Mouse (Mus musculus): ENCODE results near the gene Gm20683. TPM values are rescaled to one million over a fixed set of nuclear protein-coding genes. Genes with fewer than 3 reads are reported as not detected.

Gene Gm20683
- 1.3 and 2.9 TPM in 2 replicates for polyA plus RNA-seq (2015; fragmentation: Nextera tagmentation; extraction: Ambion mirVana)

DNA sequence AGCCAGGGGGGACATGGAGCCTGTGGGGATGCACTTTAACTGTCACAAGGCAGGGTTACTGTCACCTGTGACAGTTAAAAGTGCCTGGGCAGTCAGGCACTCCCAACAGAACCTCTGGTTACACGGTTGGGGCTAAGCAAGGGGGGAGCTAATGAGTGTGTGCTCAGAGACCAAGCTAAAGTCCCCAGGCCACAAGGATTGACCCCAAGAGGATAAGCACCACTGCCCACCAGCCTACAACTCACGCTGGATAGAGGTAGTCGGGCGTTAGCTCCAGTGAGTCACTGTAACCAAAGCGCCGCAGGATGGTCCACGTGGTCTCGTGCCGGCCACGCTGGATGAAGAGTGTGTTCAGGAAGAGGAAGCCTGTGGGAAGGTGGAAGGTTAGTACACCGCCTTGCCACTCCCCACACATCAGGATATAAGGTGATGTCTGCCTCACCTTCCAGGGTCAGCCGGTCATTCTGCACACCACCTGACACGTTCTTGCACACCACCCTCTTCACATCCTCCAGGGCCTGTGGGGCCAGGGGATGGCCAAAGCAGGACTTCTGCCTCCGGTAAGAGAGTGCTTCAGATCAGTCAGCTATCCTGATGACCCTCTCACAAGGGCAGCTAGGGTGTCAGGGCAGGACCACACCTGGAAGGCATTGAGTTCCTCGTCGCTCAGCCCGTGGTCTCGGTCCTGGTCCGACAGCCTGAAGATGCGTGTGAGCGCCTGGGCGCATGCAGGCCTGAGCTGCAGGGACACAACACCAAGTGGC is at the start of gene Gm20683:
Gene Gm20683, minus strand, starts transcription at position 647 of the 764 bp plus-strand sequence.
- 93% methylated on average over 22 of the region's 22 CpGs for WGBS
- Histone ChIP-seq H3K4me1 (peaks cover 30% of the 10 kb centered on the region), H3K9ac (no peak within 1 kb of the TSS), H3K36me3 (peaks cover 61% of the 10 kb centered on the region), H3K27ac (no peak within 1 kb of the TSS), H3K9me3 (no peaks in the 10 kb centered on the region), H3K27me3 (no peaks in the 10 kb centered on the region), H3K4me3 (no peak within 1 kb of the TSS), H3K4me2 (no peak within 1 kb of the TSS)
- ATAC-seq (ENCODE audit: insufficient number of reproducible peaks, insufficient read depth, low FRiP score, low TSS enrichment, low read depth): no peak

- Histone ChIP-seq H3K4me1 (no peaks in the 10 kb centered on the region), H3K36me3 (peaks cover 64% of the 10 kb centered on the region), H3K4me2 (no peak overlapping the region), H3K27me3 (no peaks in the 10 kb centered on the region), H3K9ac (no peak overlapping the region), H3K4me3 (no peak overlapping the region), H3K9me3 (no peaks in the 10 kb centered on the region), H3K27ac (no peak overlapping the region)
- no peak for ATAC-seq (ENCODE audit: insufficient number of reproducible peaks, insufficient read depth, low FRiP score, low TSS enrichment, low read depth)
- 85% methylated on average over 3 of the region's 3 CpGs for WGBS
Observed at GRCm38 (mm10) chr17:25888837-25889236, 47.3 kb upstream of the Gm20683 start.

DNA sequence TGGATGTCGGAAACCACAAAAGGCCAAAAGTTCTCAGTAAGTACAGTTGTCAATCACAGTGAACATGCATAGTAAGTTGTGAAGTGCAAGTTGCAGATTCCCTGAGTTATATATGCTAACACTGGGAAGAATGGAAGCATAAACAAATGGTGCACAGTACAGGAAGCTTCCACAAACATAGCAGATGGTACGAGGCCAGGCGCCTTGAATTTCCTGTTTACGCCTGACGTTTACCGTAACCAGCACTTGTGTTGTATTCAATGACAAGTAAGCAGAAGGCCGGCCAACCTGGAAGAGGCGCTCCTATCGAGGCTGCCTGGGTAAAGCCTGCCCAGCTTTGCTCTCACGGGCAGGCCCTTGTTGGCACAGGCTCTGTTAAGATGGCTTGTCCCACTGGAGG is 45.9 kb upstream of the Gm20683 start:
- WGBS: 87% methylated on average over 10 of the region's 10 CpGs
- no peaks in the 10 kb centered on the region for H3K9me3 ChIP-seq
- no peak overlapping the region for H3K4me3 ChIP-seq
- H3K27ac ChIP-seq: no peak overlapping the region
- H3K36me3 ChIP-seq: peaks cover 78% of the 10 kb centered on the region
- H3K4me1 ChIP-seq: no peaks in the 10 kb centered on the region
- H3K9ac ChIP-seq: no peak overlapping the region
- ATAC-seq (ENCODE audit: insufficient number of reproducible peaks, insufficient read depth, low FRiP score, low TSS enrichment, low read depth): no peak
- H3K4me2 ChIP-seq: no peak overlapping the region
- no peaks in the 10 kb centered on the region for H3K27me3 ChIP-seq

DNA sequence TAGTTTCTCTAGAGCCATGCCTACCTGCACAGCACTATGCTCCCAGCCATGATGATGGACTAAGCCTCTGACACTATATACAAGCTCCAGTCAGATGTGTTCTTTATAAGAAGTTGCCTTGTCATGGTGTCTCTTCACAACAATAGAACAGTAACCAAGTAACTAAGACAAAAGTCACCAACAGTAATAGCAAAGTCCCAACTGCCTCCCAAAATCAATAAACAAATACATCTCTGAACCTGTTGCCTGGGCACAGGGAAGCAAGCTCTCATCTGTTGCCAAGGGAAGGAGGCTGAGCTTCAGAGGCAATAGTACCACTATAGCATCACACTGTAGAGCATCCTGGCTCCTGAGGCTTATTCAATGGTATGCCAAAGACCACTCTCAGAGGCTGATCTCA is 45.2 kb upstream of the Gm20683 start:
- no peak overlapping the region for H3K4me3 ChIP-seq
- H3K36me3 ChIP-seq: peaks cover 84% of the 10 kb centered on the region
- H3K4me1 ChIP-seq: no peaks in the 10 kb centered on the region
- H3K27ac ChIP-seq: no peak overlapping the region
- no peak for ATAC-seq (ENCODE audit: insufficient number of reproducible peaks, insufficient read depth, low FRiP score, low TSS enrichment, low read depth)
- no peaks in the 10 kb centered on the region for H3K9me3 ChIP-seq
- no peak overlapping the region for H3K4me2 ChIP-seq
- no peaks in the 10 kb centered on the region for H3K27me3 ChIP-seq
- no peak overlapping the region for H3K9ac ChIP-seq

DNA sequence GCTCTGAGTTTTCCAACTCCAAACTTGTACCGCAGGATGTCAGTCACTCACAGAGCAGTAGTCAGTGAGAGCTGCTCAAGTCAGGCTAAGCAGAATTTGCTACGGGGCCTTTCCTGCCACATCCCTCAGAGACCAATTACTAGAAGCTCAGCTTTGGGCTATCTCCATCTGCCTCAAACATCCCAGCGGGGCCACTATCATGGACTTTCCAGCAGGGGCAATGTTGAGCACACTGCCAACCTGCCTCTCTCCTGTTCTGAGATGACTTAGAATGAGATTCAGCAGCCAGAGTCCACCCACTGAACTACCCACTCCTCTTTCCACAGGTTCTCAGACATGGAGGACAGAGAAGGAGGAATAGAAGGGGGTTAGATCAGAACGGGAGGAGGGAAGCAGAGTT is 44.1 kb upstream of the Gm20683 start:
- Histone ChIP-seq H3K4me3 (no peak overlapping the region), H3K9ac (no peak overlapping the region), H3K27me3 (no peaks in the 10 kb centered on the region), H3K9me3 (no peaks in the 10 kb centered on the region), H3K4me2 (no peak overlapping the region), H3K36me3 (peaks cover 86% of the 10 kb centered on the region), H3K4me1 (peaks cover 9% of the 10 kb centered on the region; the same call in 1 of the 2 replicates), H3K27ac (no peak overlapping the region)
- 32% methylated on average over 4 of the region's 4 CpGs for WGBS
- no peak for ATAC-seq (ENCODE audit: insufficient number of reproducible peaks, insufficient read depth, low FRiP score, low TSS enrichment, low read depth)

DNA sequence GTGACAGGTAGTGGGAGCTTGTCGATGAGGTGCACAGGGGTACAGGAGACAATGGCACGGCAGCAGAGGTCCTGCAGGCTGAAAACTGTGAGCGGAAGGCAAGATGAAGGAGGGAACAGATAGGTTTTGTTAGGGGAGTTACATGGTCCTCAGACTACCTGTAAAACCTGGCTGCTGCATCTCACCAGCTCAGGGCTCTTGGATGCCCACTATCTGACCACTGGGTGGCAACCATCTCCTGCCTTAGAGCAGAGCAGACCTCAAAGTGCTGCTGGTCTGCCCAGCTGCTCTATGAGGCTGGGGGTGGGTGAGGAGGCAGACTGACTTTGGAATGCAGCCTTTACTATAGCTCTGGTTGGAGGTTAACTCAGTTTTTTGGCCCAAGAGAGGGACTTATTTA is 42.3 kb upstream of the Gm20683 start:
- no peaks in the 10 kb centered on the region for H3K9me3 ChIP-seq
- WGBS: 95% methylated on average over 3 of the region's 3 CpGs
- no peak overlapping the region for H3K9ac ChIP-seq
- ATAC-seq (ENCODE audit: insufficient number of reproducible peaks, insufficient read depth, low FRiP score, low TSS enrichment, low read depth): no peak
- peaks cover 15% of the 10 kb centered on the region; the same call in 1 of the 2 replicates for H3K4me1 ChIP-seq
- no peaks in the 10 kb centered on the region for H3K27me3 ChIP-seq
- H3K36me3 ChIP-seq: peaks cover 82% of the 10 kb centered on the region
- no peak overlapping the region for H3K27ac ChIP-seq
- H3K4me3 ChIP-seq: no peak overlapping the region
- no peak overlapping the region for H3K4me2 ChIP-seq

DNA sequence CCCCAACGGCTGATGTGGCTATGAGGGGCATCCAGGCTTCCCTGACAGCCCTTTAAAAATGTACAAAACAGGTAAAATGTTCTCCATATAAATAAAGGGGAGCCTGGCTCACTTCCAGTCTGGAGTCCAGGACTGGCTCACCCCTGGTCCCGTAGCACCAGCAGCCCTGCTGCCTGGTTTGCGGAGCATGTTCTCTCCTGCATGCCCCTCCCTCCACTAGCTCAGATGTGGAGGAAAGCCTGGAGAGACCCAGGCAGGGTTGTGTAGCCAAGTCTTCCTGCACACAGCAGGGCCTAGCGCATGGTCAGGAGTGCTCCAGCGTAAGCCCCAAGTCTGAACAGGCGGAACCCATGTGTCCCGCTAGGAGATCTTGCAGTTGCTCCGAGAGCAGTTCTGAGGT is 41.7 kb upstream of the Gm20683 start:
- Histone ChIP-seq H3K9me3 (no peaks in the 10 kb centered on the region), H3K4me2 (no peak overlapping the region), H3K4me1 (peaks cover 15% of the 10 kb centered on the region; the same call in 1 of the 2 replicates), H3K36me3 (peaks cover 82% of the 10 kb centered on the region), H3K9ac (no peak overlapping the region), H3K4me3 (no peak overlapping the region), H3K27me3 (no peaks in the 10 kb centered on the region), H3K27ac (no peak overlapping the region)
- 83% methylated on average over 8 of the region's 8 CpGs for WGBS
- no peak for ATAC-seq (ENCODE audit: insufficient number of reproducible peaks, insufficient read depth, low FRiP score, low TSS enrichment, low read depth)

DNA sequence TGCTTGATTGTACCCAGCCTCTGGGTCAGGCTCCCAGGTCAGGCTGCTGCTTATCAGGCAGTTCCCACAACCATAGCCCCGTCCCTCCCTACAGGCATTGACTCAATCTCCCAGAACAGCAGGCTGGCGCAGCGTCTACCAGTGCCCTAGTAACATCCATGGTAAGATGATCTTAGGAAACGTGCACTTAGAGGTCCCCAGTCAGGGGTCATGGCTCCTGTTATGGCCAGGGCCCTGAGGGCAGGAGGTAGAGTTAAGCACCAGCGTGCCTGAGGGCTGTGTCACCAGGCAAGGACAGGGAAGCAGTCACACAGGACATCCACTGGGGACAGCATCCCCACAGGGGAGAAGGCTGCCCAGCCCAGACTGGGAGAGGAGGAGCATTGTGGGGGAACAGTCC is 40.7 kb upstream of the Gm20683 start:
- no peak overlapping the region for H3K9ac ChIP-seq
- no peak for ATAC-seq (ENCODE audit: insufficient number of reproducible peaks, insufficient read depth, low FRiP score, low TSS enrichment, low read depth)

DNA sequence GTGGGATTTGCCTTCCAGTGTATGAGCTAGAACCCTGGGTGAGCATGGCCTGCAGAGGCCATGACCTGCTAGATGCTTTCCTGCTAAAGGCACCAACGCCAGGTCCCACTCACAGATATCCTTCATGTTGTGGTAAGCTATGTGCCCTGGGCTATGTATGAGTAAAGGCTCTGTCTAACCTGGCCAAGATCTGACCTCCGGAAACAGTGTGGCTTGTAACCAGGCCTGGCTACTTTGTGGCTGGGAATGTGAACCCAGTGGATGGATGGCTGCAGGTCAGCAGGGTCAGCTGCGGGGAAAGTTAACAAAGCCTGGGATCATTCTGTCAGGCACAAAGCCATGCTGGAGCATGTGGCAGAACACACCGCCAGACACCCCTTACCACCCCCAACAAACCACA is 40.1 kb upstream of the Gm20683 start:
- Histone ChIP-seq H3K9ac (peak overlapping the region; percentile 41; the same call in 1 of the 2 replicates), H3K27ac (peak overlapping the region; percentile 11; the same call in 1 of the 2 replicates), H3K36me3 (peaks cover 76% of the 10 kb centered on the region), H3K4me2 (no peak overlapping the region), H3K4me3 (no peak overlapping the region), H3K27me3 (no peaks in the 10 kb centered on the region), H3K4me1 (peaks cover 20% of the 10 kb centered on the region), H3K9me3 (no peaks in the 10 kb centered on the region)
- no peak for ATAC-seq (ENCODE audit: insufficient number of reproducible peaks, insufficient read depth, low FRiP score, low TSS enrichment, low read depth)
- 20% methylated on average over 4 of the region's 4 CpGs for WGBS

More for the DNA sequence above, 40.7 kb upstream of the Gm20683 start:
- Histone ChIP-seq H3K9me3 (no peaks in the 10 kb centered on the region), H3K4me3 (no peak overlapping the region), H3K27me3 (no peaks in the 10 kb centered on the region), H3K27ac (no peak overlapping the region), H3K36me3 (peaks cover 80% of the 10 kb centered on the region), H3K4me1 (peaks cover 15% of the 10 kb centered on the region; the same call in 1 of the 2 replicates), H3K4me2 (no peak overlapping the region)
- WGBS: 28% methylated on average over 5 of the region's 5 CpGs

DNA sequence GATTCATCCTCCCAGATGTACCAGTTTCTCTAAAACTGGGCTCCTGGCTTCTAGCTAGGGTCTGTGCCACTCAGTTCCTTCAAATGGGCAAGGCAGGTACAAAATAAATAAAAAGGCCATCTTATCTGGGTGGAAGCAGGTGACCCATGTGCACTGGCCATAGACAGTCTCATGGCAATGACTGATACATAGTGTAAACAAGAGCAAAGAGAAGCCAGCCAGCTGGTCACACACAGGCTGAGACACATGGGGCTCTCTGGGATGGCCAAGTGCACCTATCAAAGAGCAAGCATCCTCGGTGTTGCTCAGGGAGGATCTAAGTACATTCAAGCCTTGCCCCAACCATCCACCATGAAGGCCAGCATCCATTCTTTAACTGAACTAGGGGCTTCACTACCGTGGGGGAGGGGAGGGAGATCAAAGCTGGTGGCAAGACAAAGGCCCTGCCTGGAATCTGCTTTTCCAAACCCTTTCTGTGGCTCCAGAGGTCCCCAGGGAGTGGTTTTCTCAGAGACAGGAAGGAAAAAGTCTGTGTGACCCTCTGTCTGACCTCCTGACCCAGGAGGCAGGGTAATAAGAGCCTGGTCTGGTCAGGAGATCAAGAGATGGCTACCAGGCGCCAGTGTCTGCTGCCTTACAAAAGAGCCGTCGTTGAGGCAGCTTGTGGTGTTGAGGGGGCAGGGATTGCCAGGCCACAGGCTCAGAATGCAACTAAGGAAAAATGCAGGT is 39.5 kb upstream of the Gm20683 start:
- no peaks in the 10 kb centered on the region for H3K27me3 ChIP-seq
- peaks cover 73% of the 10 kb centered on the region for H3K36me3 ChIP-seq
- no peak overlapping the region for H3K4me2 ChIP-seq
- ATAC-seq (ENCODE audit: insufficient number of reproducible peaks, insufficient read depth, low FRiP score, low TSS enrichment, low read depth): no peak
- H3K9me3 ChIP-seq: no peaks in the 10 kb centered on the region
- peak overlapping the region; percentile 11; the same call in 1 of the 2 replicates for H3K27ac ChIP-seq
- no peak overlapping the region for H3K4me3 ChIP-seq
- H3K9ac ChIP-seq: peak overlapping the region; percentile 41
- 9% methylated on average over 5 of the region's 5 CpGs for WGBS
- H3K4me1 ChIP-seq: peaks cover 26% of the 10 kb centered on the region

GRCm38 (mm10) chr17:25880196-25880910 is 38.8 kb upstream of the Gm20683 start, which contains the start of gene Wfikkn1:
Gene Wfikkn1, minus strand, starts transcription at chr17:25880858.
- H3K4me3 ChIP-seq: no peak within 1 kb of the TSS
- peak within 1 kb of the TSS; percentile 11; the same call in 1 of the 2 replicates for H3K27ac ChIP-seq

More at GRCm38 (mm10) chr17:25880196-25880910, 38.8 kb upstream of the Gm20683 start, which contains the start of gene Wfikkn1:
- WGBS: 30% methylated on average over 5 of the region's 5 CpGs
- ATAC-seq (ENCODE audit: insufficient number of reproducible peaks, insufficient read depth, low FRiP score, low TSS enrichment, low read depth): no peak
- Histone ChIP-seq H3K27me3 (no peaks in the 10 kb centered on the region), H3K9me3 (no peaks in the 10 kb centered on the region), H3K36me3 (peaks cover 71% of the 10 kb centered on the region), H3K4me2 (no peak within 1 kb of the TSS), H3K9ac (peak within 1 kb of the TSS; percentile 41), H3K4me1 (peaks cover 30% of the 10 kb centered on the region)

All from embryonic facial prominence, embryonic 13.5 days (tissue).